Mouse (Mus musculus): ENCODE data around the gene Tmem94. TPM values are rescaled to one million over a fixed set of nuclear protein-coding genes. Genes with fewer than 3 reads are reported as not detected.

Gene Tmem94
- total and polyA plus RNA-seq, 3 experiments, result 6.4 to 27.4 (median 15.0) TPM

GRCm38 (mm10) chr11:115829036-115829435 is 63.8 kb downstream of the Tmem94 start:
- dilution Hi-C loops (cut with MboI; ENCODE audit: extremely low pct_ligation_motif_present, extremely low pct_unique_long_range_greater_than_20kb, low sequenced_read_pairs), result no loop called here
- no peak for TF ChIP-seq RCOR1 (conservative IDR thresholded peaks at IDR 0.05; ENCODE audit: low read depth, low read length)
- TF ChIP-seq TBP (conservative IDR thresholded peaks at IDR 0.05; ENCODE audit: low read depth, low read length), result no peak
- TF ChIP-seq USF2 (conservative IDR thresholded peaks at IDR 0.05; ENCODE audit: low read depth, low read length), result no peak
- TF ChIP-seq PAX5 (IDR thresholded peaks at IDR 0.05; ENCODE audit: low read length), result no peak
- TF ChIP-seq USF1 (IDR thresholded peaks at IDR 0.05; ENCODE audit: low read depth, low read length), result no peak
- TF ChIP-seq ZC3H11A (IDR thresholded peaks at IDR 0.05; ENCODE audit: low read depth, low read length), result no peak
- no peak for TF ChIP-seq MEF2A (IDR thresholded peaks at IDR 0.05; ENCODE audit: borderline replicate concordance, low read depth, low read length)
- no peak for TF ChIP-seq NELFE (IDR thresholded peaks at IDR 0.05; ENCODE audit: low read depth, low read length)
- no peak for DNase-seq (ENCODE audit: extremely low read depth)
- no peaks in the 10 kb centered on the region for H3K9me3 ChIP-seq (replicated peaks; ENCODE audit: low read length)
- H3K9ac ChIP-seq (ENCODE audit: insufficient read depth, low read depth), result no peak overlapping the region
- peaks cover 0 to 9% of the 10 kb centered on the region in 2 experiments for H3K36me3 ChIP-seq (replicated peaks in 1 of 2; ENCODE audit: control insufficient read depth in 1 of 2, insufficient read depth in 1 of 2, low read length in 1 of 2)
- H3K4me2 ChIP-seq (ENCODE audit: insufficient read depth, low read depth, poor library complexity, severe bottlenecking), result no peak overlapping the region
- peaks cover 3 to 18% of the 10 kb centered on the region in 2 experiments; a peak in 2 of 4 replicates for H3K4me1 ChIP-seq (ENCODE audit: control insufficient read depth in 1 of 2, insufficient read depth in 2 of 2)
- no peaks in the 10 kb centered on the region for H3K79me2 ChIP-seq (replicated peaks; ENCODE audit: control insufficient read depth, extremely low read depth, insufficient read depth, poor library complexity, severe bottlenecking)
- H3K27me3 ChIP-seq (replicated peaks), result no peaks in the 10 kb centered on the region
- no peak overlapping the region for H3K4me3 ChIP-seq (replicated peaks in 1 of 3; ENCODE audit: low read depth in 2 of 3, low read length in 2 of 3, poor library complexity in 1 of 3)
- in situ Hi-C loops (cut with MboI; ENCODE audit: low pct_ligation_motif_present, low pct_unique_long_range_greater_than_20kb, low sequenced_read_pairs), result no loop called here
- no peak overlapping the region for H3K27ac ChIP-seq (ENCODE audit: insufficient read depth, low read depth)

- Histone ChIP-seq H3K79me2 (replicated peaks; ENCODE audit: control insufficient read depth, extremely low read depth, insufficient read depth, poor library complexity, severe bottlenecking) (no peaks in the 10 kb centered on the region), H3K4me3 (replicated peaks in 1 of 3; ENCODE audit: low read depth in 2 of 3, low read length in 2 of 3, poor library complexity in 1 of 3) (no peak overlapping the region), H3K9me3 (replicated peaks; ENCODE audit: low read length) (no peaks in the 10 kb centered on the region), H3K9ac (ENCODE audit: insufficient read depth, low read depth) (no peak overlapping the region), H3K36me3 (replicated peaks in 1 of 2; ENCODE audit: control insufficient read depth in 1 of 2, insufficient read depth in 1 of 2, low read length in 1 of 2) (peaks cover 0 to 11% of the 10 kb centered on the region in 2 experiments), H3K4me1 (ENCODE audit: control insufficient read depth in 1 of 2, insufficient read depth in 2 of 2) (peaks cover 0 to 11% of the 10 kb centered on the region in 2 experiments; a peak in 2 of 4 replicates), H3K4me2 (ENCODE audit: insufficient read depth, low read depth, poor library complexity, severe bottlenecking) (no peak overlapping the region), H3K27ac (ENCODE audit: insufficient read depth, low read depth) (no peak overlapping the region), H3K27me3 (replicated peaks) (no peaks in the 10 kb centered on the region)
- dilution Hi-C loops (cut with MboI; ENCODE audit: extremely low pct_ligation_motif_present, extremely low pct_unique_long_range_greater_than_20kb, low sequenced_read_pairs) (no loop called here), in situ Hi-C loops (cut with MboI; ENCODE audit: low pct_ligation_motif_present, low pct_unique_long_range_greater_than_20kb, low sequenced_read_pairs) (no loop called here)
- no peak for DNase-seq (ENCODE audit: extremely low read depth)
- TF ChIP-seq SIN3A (IDR thresholded peaks at IDR 0.05; ENCODE audit: low read length), result no peak
- TF ChIP-seq KAT2A (IDR thresholded peaks at IDR 0.05; ENCODE audit: insufficient replicate concordance, low read length), result no peak
Observed at GRCm38 (mm10) chr11:115830550-115831325, 65.5 kb downstream of the Tmem94 start.

GRCm38 (mm10) chr11:115831518-115831917 is 66.3 kb downstream of the Tmem94 start:
- Histone ChIP-seq H3K27me3 (replicated peaks) (no peaks in the 10 kb centered on the region), H3K4me2 (ENCODE audit: insufficient read depth, low read depth, poor library complexity, severe bottlenecking) (no peak overlapping the region), H3K79me2 (replicated peaks; ENCODE audit: control insufficient read depth, extremely low read depth, insufficient read depth, poor library complexity, severe bottlenecking) (no peaks in the 10 kb centered on the region), H3K36me3 (replicated peaks in 1 of 2; ENCODE audit: control insufficient read depth in 1 of 2, insufficient read depth in 1 of 2, low read length in 1 of 2) (peaks cover 0 to 18% of the 10 kb centered on the region in 2 experiments), H3K4me3 (replicated peaks in 1 of 3; ENCODE audit: low read depth in 2 of 3, low read length in 2 of 3, poor library complexity in 1 of 3) (no peak overlapping the region), H3K9me3 (replicated peaks; ENCODE audit: low read length) (no peaks in the 10 kb centered on the region), H3K4me1 (ENCODE audit: control insufficient read depth in 1 of 2, insufficient read depth in 2 of 2) (peaks cover 0 to 4% of the 10 kb centered on the region in 2 experiments; a peak in 2 of 4 replicates), H3K9ac (ENCODE audit: insufficient read depth, low read depth) (no peak overlapping the region), H3K27ac (ENCODE audit: insufficient read depth, low read depth) (no peak overlapping the region)
- TF ChIP-seq POLR2A (IDR thresholded peaks at IDR 0.05; ENCODE audit: low read depth, low read length) (no peak), USF2 (conservative IDR thresholded peaks at IDR 0.05; ENCODE audit: low read depth, low read length) (no peak), CTCF (conservative IDR thresholded peaks at IDR 0.05 in 1 of 2, IDR thresholded peaks at IDR 0.05 in 1 of 2; ENCODE audit: low read depth in 2 of 2, low read length in 2 of 2) (no peak), USF1 (IDR thresholded peaks at IDR 0.05; ENCODE audit: low read depth, low read length) (no peak), ELF1 (IDR thresholded peaks at IDR 0.05; ENCODE audit: low read depth, low read length) (no peak), RAD21 (IDR thresholded peaks at IDR 0.05; ENCODE audit: low read depth, low read length) (no peak), BHLHE40 (IDR thresholded peaks at IDR 0.05; ENCODE audit: low read depth, low read length) (no peak), ZMIZ1 (IDR thresholded peaks at IDR 0.05; ENCODE audit: low read depth, low read length) (no peak), MYC (IDR thresholded peaks at IDR 0.05; ENCODE audit: low read depth, low read length) (no peak), IRF4 (IDR thresholded peaks at IDR 0.05; ENCODE audit: low read depth, low read length) (no peak)
- DNase-seq (ENCODE audit: extremely low read depth), result no peak
- dilution Hi-C loops (cut with MboI; ENCODE audit: extremely low pct_ligation_motif_present, extremely low pct_unique_long_range_greater_than_20kb, low sequenced_read_pairs) (no loop called here), in situ Hi-C loops (cut with MboI; ENCODE audit: low pct_ligation_motif_present, low pct_unique_long_range_greater_than_20kb, low sequenced_read_pairs) (no loop called here)
